Mouse (Mus musculus) erythroblast, embryonic 14.5 days (primary cell): ENCODE data around the gene Kif17.

Source experiments
- GATA1 ChIP-seq: IDR thresholded peaks from 2 replicates; pipeline ENCODE4 v1.6.1; 2012; ENCODE audit warnings: low read length, inconsistent platforms, mixed read lengths
- TAL1 ChIP-seq: IDR thresholded peaks from 3 replicates; pipeline ENCODE4 v1.6.1; 2012; ENCODE audit warnings: low read length, inconsistent platforms, mixed read lengths

GRCm38 (mm10) chr4:138216200-138216890, 33.9 kb upstream of the Kif17 start, which contains the start of gene Hp1bp3:
- TF ChIP-seq TAL1 (no peak), GATA1 (no peak)
